Mouse (Mus musculus): ENCODE measurements around the gene Gm28827. TPM values are rescaled to one million over a fixed set of nuclear protein-coding genes. Genes with fewer than 3 reads are reported as not detected.
"Not testable (repeated sequence)": the region's sequence is repeated elsewhere in the genome, so short reads cannot be mapped to it uniquely, and the experiment has no call there.

Gm28827 gene
- polyA plus RNA-seq (2012; rRNA removed): not detected in 2 replicates
- polyA plus RNA-seq (2014; fragmentation: Nextera tagmentation; extraction: Ambion mirVana): not detected in 2 replicates

DNA sequence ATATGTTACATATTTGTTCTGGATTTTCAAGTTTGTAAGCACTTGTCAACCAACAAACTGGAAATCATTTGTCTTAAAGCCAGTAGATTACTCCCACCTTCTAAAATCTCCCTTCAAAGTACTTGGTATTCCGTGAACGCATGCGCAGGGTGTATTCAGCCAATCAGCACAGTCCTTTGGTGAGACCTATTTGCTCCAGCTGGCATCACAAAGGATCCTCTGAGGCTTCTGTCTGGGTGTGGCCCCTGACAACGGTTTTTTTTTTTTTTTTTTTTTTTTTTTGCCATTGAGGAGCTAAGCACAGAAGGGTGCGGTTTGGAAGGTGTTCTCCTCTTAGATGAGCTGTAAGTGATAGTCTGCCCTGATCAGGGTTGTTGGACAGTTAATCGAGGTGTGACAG is at the start of gene Gm28827:
TSS of gene Gm28827 (plus strand) at position 301 of the 400 bp plus-strand sequence.
- H3K9me3 ChIP-seq (ENCODE audit: control insufficient read depth, low read length); H3K4me2 ChIP-seq (replicated peaks; ENCODE audit: low read depth, low read length, severe bottlenecking); H3K27ac ChIP-seq (replicated peaks; ENCODE audit: low read depth, low read length); H3K4me1 ChIP-seq (ENCODE audit: control insufficient read depth, insufficient read depth, low read length); ATAC-seq (ENCODE audit: low FRiP score, low read depth); DNase-seq (ENCODE audit: low spot score); H3K27me3 ChIP-seq (ENCODE audit: control insufficient read depth, insufficient read depth, low read length); H3K36me3 ChIP-seq (ENCODE audit: control insufficient read depth, insufficient read depth, low read length); H3K4me3 ChIP-seq (replicated peaks; ENCODE audit: low read length); H3K9ac ChIP-seq (ENCODE audit: low read depth, low read length, severe bottlenecking): not testable (repeated sequence)
- no CpG with 5 or more reads among the region's 6 CpGs for WGBS

Measured in limb, embryonic 14.5 days (tissue).